Comparison of ENCODE assay signal across 8 mouse cellular contexts in the genomic region with DNA sequence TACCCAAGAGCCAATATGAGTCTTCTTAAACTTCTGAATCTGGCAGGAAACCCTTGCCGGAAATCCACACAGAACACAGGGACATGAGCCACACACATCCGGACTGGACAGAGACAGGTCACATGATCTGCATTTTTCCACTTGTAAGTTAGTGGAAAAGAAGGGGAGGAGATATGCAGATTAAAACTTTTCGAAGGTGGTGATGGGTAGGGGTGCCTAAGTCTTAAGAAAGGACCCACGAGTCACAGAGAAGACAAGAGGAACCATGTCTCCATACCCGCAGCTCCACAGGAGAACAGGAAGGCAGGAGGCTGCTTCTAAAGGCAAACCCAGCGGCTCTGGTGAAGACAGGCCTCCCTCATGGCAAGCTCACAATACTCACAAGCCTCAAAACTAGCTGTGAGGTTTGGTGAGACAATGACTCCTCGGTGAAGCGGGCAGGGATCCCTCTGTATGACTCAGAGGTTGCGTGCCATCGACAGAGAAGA. TPM values are rescaled to one million over a fixed set of nuclear protein-coding genes. Genes with fewer than 3 reads are reported as not detected.
DNase-seq lines count a peak whose midpoint lies in the region; ATAC-seq and TF ChIP-seq lines count a peak whose summit lies in the region.

No protein-coding gene starts in this region.

- H3K27ac ChIP-seq in heart, postnatal 0 days (ENCODE audit: low read depth): peak overlapping the region; percentile 100
- peak overlapping the region; percentile 99 for H3K27ac ChIP-seq in lung, embryonic 14.5 days (ENCODE audit: low read depth)
- peak overlapping the region; percentile 71 for H3K27ac ChIP-seq in neural tube, embryonic 14.5 days (ENCODE audit: low read depth, low read length)

- H3K4me2 ChIP-seq in heart, postnatal 0 days (ENCODE audit: low read depth, low read length): peak overlapping the region; percentile 93
- H3K4me2 ChIP-seq in lung, embryonic 14.5 days: peak overlapping the region; percentile 99
- H3K4me2 ChIP-seq in neural tube, embryonic 14.5 days (ENCODE audit: low read depth, low read length): peak overlapping the region; percentile 69

- under 1% methylated on average over 10 of the region's 10 CpGs for WGBS in heart, postnatal 0 days
- WGBS in lung, embryonic 14.5 days: 0% methylated on average over 10 of the region's 10 CpGs
- 0% methylated on average over 10 of the region's 10 CpGs for WGBS in neural tube, embryonic 14.5 days

- peak; percentile 73 for ATAC-seq in CD4-positive, CD25-positive, alpha-beta regulatory T cell, adult 4 months
- ATAC-seq in erythroid progenitor cell, adult 5-6 weeks (replicated peaks; ENCODE audit: low FRiP score, poor library complexity, severe bottlenecking): peak; percentile 56
- peak; percentile 84 for ATAC-seq in heart, postnatal 0 days (ENCODE audit: insufficient read depth, low read depth)
- peak; percentile 92 for ATAC-seq in lung, embryonic 14.5 days (ENCODE audit: insufficient read depth)
- peak; percentile 81 for ATAC-seq in neural tube, embryonic 14.5 days (ENCODE audit: low read depth)

- peak overlapping the region; percentile 49 for H3K4me3 ChIP-seq in heart, postnatal 0 days (ENCODE audit: low read depth, low read length)
- peak overlapping the region; percentile 47 for H3K4me3 ChIP-seq in lung, embryonic 14.5 days (ENCODE audit: low read depth, low read length)
- peak overlapping the region; percentile 37 for H3K4me3 ChIP-seq in neural tube, embryonic 14.5 days (ENCODE audit: low read depth, low read length)

- H3K9ac ChIP-seq in heart, postnatal 0 days (replicated peaks; ENCODE audit: low read depth, low read length): peak overlapping the region; percentile 93
- H3K9ac ChIP-seq in lung, embryonic 14.5 days: peak overlapping the region; percentile 77
- peak overlapping the region; percentile 46 for H3K9ac ChIP-seq in neural tube, embryonic 14.5 days (replicated peaks; ENCODE audit: low read depth, low read length)

- peak; percentile 85 for DNase-seq in adrenal gland, adult 2 months
- peak; percentile 99 for DNase-seq in heart, postnatal 0 days (ENCODE audit: low spot score)
- peak; percentile 91 for DNase-seq in kidney, postnatal 14 days
- peak; percentile 94 for DNase-seq in lung, embryonic 14.5 days
- peak; percentile 41 to 53 for DNase-seq in thymus, postnatal 36 days

- H3K36me3 ChIP-seq in heart, postnatal 0 days (replicated peaks; ENCODE audit: control insufficient read depth, insufficient read depth, low read length): no peaks in the 10 kb centered on the region
- H3K36me3 ChIP-seq in lung, embryonic 14.5 days (ENCODE audit: insufficient read depth): no peaks in the 10 kb centered on the region
- H3K36me3 ChIP-seq in neural tube, embryonic 14.5 days (ENCODE audit: control insufficient read depth, insufficient read depth, low read length): no peaks in the 10 kb centered on the region

- peak; percentile 67; the same call in 1 of the 2 replicates for TF ChIP-seq EP300 in heart, postnatal 0 days (IDR thresholded peaks at IDR 0.05; ENCODE audit: low read depth)

- H3K4me1 ChIP-seq in heart, postnatal 0 days (ENCODE audit: control insufficient read depth, insufficient read depth): peaks cover 39% of the 10 kb centered on the region
- H3K4me1 ChIP-seq in lung, embryonic 14.5 days (ENCODE audit: insufficient read depth): peaks cover 19% of the 10 kb centered on the region; the same call in 1 of the 2 replicates
- peaks cover 5% of the 10 kb centered on the region for H3K4me1 ChIP-seq in neural tube, embryonic 14.5 days (ENCODE audit: control insufficient read depth, insufficient read depth, low read length)

- TF ChIP-seq CTCF in heart, postnatal 0 days (IDR thresholded peaks at IDR 0.05; ENCODE audit: low read depth): no peak
- no peak for TF ChIP-seq CTCF in lung, embryonic 14.5 days (IDR thresholded peaks at IDR 0.05; ENCODE audit: low read depth)

- no peaks in the 10 kb centered on the region for H3K9me3 ChIP-seq in heart, postnatal 0 days (replicated peaks; ENCODE audit: control insufficient read depth, low read length)
- H3K9me3 ChIP-seq in lung, embryonic 14.5 days (ENCODE audit: low read depth, low read length): no peaks in the 10 kb centered on the region
- H3K9me3 ChIP-seq in neural tube, embryonic 14.5 days (ENCODE audit: control insufficient read depth, low read length): no peaks in the 10 kb centered on the region

- H3K27me3 ChIP-seq in heart, postnatal 0 days (ENCODE audit: control insufficient read depth, insufficient read depth, low read length): no peaks in the 10 kb centered on the region
- H3K27me3 ChIP-seq in lung, embryonic 14.5 days (ENCODE audit: insufficient read depth, low read length): no peaks in the 10 kb centered on the region
- no peaks in the 10 kb centered on the region for H3K27me3 ChIP-seq in neural tube, embryonic 14.5 days (ENCODE audit: control insufficient read depth, insufficient read depth, low read length)

RNA-seq across cellular contexts. Expression of gene Tpt1, which starts 10.6 kb away (rescaled TPM):
- 1,000 to 10,000 TPM; 1,301 to 2,015 TPM for polyA plus RNA-seq in CD4-positive, CD25-positive, alpha-beta regulatory T cell, adult 4 months (2017; shearing (Covaris generic))
- 1,000 to 10,000 TPM; 2,669 to 3,122 TPM for total RNA-seq in adrenal gland, adult 2 months (2021)
- 2,303 and 3,302 TPM in 2 replicates for polyA plus RNA-seq in adrenal gland, adult 2 months (2012; rRNA removed)
- 3,144 and 3,174 TPM in 2 replicates for total RNA-seq in erythroid progenitor cell, adult 5-6 weeks (2015; ENCODE audit: low replicate concordance)
- 507 and 1,044 TPM in 2 replicates for total RNA-seq in erythroid progenitor cell, adult 5-6 weeks (2017; ENCODE audit: low replicate concordance)
- total RNA-seq in heart, postnatal 0 days (2014; rRNA removed; ENCODE audit: low replicate concordance): 746 and 806 TPM in 2 replicates
- 1,059 and 1,111 TPM in 2 replicates for polyA plus RNA-seq in heart, postnatal 0 days (2015; fragmentation: Nextera tagmentation; extraction: Ambion mirVana)
- 1,140 and 1,218 TPM in 2 replicates for polyA plus RNA-seq in lung, embryonic 14.5 days (2014; fragmentation: Nextera tagmentation; extraction: Ambion mirVana)
- polyA plus RNA-seq in neural tube, embryonic 14.5 days (2014; fragmentation: Nextera tagmentation; extraction: Ambion mirVana): 788 and 789 TPM in 2 replicates

RNA-seq across cellular contexts. Expression of gene Slc25a30, which starts 47.5 kb away (rescaled TPM):
- 10 to 100 TPM; 20.6 to 24.5 TPM for polyA plus RNA-seq in CD4-positive, CD25-positive, alpha-beta regulatory T cell, adult 4 months (2017; shearing (Covaris generic))
- total RNA-seq in adrenal gland, adult 2 months (2021): 100 to 1,000 TPM; 162 to 208 TPM
- 21.2 and 24.5 TPM in 2 replicates for polyA plus RNA-seq in adrenal gland, adult 2 months (2012; rRNA removed)
- 15.1 and 18.0 TPM in 2 replicates for total RNA-seq in erythroid progenitor cell, adult 5-6 weeks (2015; ENCODE audit: low replicate concordance)
- 6.3 and 15.4 TPM in 2 replicates for total RNA-seq in erythroid progenitor cell, adult 5-6 weeks (2017; ENCODE audit: low replicate concordance)
- 39.0 and 39.2 TPM in 2 replicates for total RNA-seq in heart, postnatal 0 days (2014; rRNA removed; ENCODE audit: low replicate concordance)
- 6.2 and 6.3 TPM in 2 replicates for polyA plus RNA-seq in heart, postnatal 0 days (2015; fragmentation: Nextera tagmentation; extraction: Ambion mirVana)
- 4.1 and 4.7 TPM in 2 replicates for polyA plus RNA-seq in lung, embryonic 14.5 days (2014; fragmentation: Nextera tagmentation; extraction: Ambion mirVana)
- polyA plus RNA-seq in neural tube, embryonic 14.5 days (2014; fragmentation: Nextera tagmentation; extraction: Ambion mirVana): 13.3 and 13.5 TPM in 2 replicates

Comparison
In these comparisons a context has a peak if more than half of its experiments do, and no peak if none do; other contexts are left out.
1. Peak in every context shown above with its lines: DNase-seq, ATAC-seq, H3K4me3 ChIP-seq and H3K27ac ChIP-seq.
2. DNase-seq: peak in every context shown above with its lines; median percentile 99 in heart, postnatal 0 days; 94 in lung, embryonic 14.5 days; 91 in kidney, postnatal 14 days; 85 in adrenal gland, adult 2 months; 47 in thymus, postnatal 36 days.